Mouse (Mus musculus) neutrophil, adult 65 days (primary cell): ENCODE results near the gene Tgfb3. TPM values are rescaled to one million over a fixed set of nuclear protein-coding genes. Genes with fewer than 3 reads are reported as not detected.

Experiments used
- total RNA-seq: library from RNA; stranded (reverse); gene quantifications from 2 replicates; pipeline ENCODE4 v1.2.4, GENCODE M21; 2023

The Tgfb3 gene
- not detected in 2 replicates for total RNA-seq

GRCm38 (mm10) chr12:86078553-86079201 lies at the start of gene Tgfb3:
Tgfb3 (minus strand) TSS chr12:86079041.

GRCm38 (mm10) chr12:86082481-86083012 lies 3.7 kb upstream of the Tgfb3 start, which contains the start of gene Ift43:
Ift43 (plus strand) TSS chr12:86082541.

Other genes starting within 250 kb of the Tgfb3 start
- gene Ift43, start 3.5 kb upstream of the Tgfb3 start, total RNA-seq = not detected in 2 replicates
- 70.2 and 110 TPM in 2 replicates for gene Gpatch2l, start 162.8 kb upstream of the Tgfb3 start, total RNA-seq